Mouse (Mus musculus) right cerebral cortex, postnatal 4 days (tissue): ENCODE measurements around the gene Micu1.

Experiments used
- DNase-seq: peaks from one replicate; pipeline ENCODE4 v3.0.0-alpha.2; 2022

Gene Micu1

DNA sequence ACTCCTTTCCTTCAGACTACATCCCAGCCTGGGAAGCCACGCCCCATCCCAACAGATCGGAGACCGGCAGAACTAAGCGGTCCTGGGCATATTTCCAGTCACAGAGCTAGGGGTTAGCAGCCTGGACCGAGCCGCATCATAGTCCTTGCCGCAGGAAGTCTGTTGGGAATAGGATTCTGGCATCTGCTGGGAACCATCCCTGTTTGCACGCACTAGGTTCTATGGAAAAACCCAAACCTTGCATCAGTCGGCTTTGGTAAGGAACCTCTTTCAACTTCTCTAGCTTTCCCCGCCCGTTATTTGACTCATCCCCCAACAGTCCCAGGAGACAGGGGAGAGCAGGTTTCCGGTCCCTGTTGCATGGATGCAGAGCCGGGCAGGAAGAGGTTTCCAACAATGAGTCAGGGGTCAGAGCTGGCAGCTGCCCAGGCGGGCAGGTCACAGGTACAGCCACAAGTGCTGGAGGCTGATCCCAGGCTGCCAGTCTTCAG is 207.1 kb downstream of the Micu1 start:
- no peak for DNase-seq

DNA sequence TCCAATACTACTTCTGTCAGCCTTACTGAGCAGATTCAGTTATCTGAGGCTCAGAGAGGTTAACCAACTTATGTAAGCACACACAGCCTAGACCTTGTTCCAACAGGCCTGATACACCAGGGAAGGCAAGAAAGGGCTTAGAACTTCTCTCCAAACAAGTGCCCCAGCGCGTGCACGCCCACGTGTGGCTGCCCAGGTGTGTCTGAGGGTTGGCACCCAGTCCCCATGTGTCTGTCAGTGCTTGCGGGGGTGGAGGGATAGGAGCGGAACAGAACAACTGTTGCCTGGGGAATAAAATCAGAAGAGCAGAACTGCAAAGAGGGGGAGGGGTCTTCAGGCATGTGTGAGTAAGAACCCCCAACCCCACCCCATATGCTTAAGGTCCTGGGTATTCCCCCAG is 208.8 kb downstream of the Micu1 start:
- DNase-seq = no peak

DNA sequence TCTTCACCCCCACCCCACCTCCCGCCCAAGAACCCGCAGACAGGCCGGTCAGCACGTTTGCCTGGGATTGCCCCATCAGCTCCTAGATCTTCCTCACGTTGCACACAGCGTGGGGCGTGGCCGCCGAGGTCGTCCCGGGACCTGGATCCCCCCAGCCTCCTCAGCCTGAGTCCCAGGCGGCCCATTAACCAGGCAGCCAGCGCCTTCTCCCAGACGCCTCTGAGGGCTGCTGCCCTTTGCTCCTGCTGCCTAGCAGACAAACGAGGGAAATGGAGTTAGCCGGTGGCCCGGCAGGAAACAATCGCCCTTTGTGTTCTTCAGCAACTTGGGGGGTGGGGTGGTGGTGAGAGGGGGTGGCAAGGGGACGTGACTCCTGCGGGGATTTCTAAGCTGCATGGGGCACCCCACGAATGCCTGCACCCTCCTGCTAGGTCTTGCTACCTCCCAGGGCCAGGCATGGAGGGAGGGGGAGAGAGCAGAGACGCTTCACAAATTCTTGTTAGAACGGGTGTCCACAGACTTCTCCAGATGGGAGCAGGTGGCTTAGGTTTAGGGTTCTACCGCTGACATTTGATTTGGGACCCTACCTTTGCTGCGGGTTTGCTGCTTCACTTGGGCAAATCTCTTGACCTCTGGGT is 209.4 kb downstream of the Micu1 start:
- no peak for DNase-seq
